Mouse (Mus musculus) C2C12 (cell line): Measurements from ENCODE around the gene Dyrk4.

Experiments used
- CTCF ChIP-seq: IDR thresholded peaks from one replicate; pipeline ENCODE4 v1.5.1; 2011; ENCODE audit not compliant: control insufficient read depth, insufficient read depth, insufficient read length
- MAX ChIP-seq: IDR thresholded peaks from one replicate; pipeline ENCODE4 v1.6.1; 2011; ENCODE audit warnings: mild to moderate bottlenecking, control low read depth
- USF1 ChIP-seq: IDR thresholded peaks from one replicate; pipeline ENCODE4 v1.6.1; 2011; ENCODE audit warnings: low read depth, mild to moderate bottlenecking, control low read depth, moderate library complexity

DNA sequence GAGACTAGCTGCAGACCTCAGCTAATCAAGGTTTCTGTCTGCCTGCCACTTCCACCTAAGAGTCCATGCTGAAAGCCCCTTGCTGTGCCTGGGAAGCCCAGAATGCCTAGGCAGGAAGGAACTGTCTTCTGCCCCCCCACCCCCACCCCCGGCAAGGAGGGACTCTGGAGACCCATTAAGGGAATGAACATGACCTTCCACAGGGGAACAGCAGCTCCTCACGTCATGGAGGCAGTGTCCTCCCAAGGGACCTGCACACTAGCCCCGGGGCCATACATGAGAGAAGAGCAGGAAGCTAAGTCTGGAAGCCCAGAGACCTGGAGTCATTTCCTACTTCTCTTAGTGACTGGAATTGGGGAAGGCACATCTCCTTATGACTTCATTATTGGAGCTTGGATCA, 13.8 kb downstream of the Dyrk4 start:
- no peak for TF ChIP-seq USF1
- no peak for TF ChIP-seq CTCF
- no peak for TF ChIP-seq MAX
